Mouse (Mus musculus) heart, adult 18-20 months (tissue): Measurements from ENCODE around the gene Ube2e3. TPM values are rescaled to one million over a fixed set of nuclear protein-coding genes. Genes with fewer than 3 reads are reported as not detected.
A peak's percentile ranks its signal among the peaks of the same experiment; 100 is the strongest.

Source experiments
- DNase-seq, 2 experiments: peaks; one replicate each; pipeline ENCODE4 v3.0.0; 2021 to 2022; ENCODE audit warnings: mixed read lengths in 1 of 2
- long read RNA-seq, 2 experiments: library from polyadenylated mRNA; stranded (forward); transcript quantifications; one replicate each; pipeline ENCODE4 v2.0.0; 2021
- total RNA-seq, 2 experiments: library from RNA; stranded (reverse); gene quantifications; 2 replicates each; pipeline ENCODE4 v1.2.3; 2021

Gene Ube2e3
- total RNA-seq, result 10 to 100 TPM; 43.0 to 50.2 TPM
- long read RNA-seq, experiment 1, transcript Ube2e3-201 (6 exons, 2,249 nt), result major isoform, 44 of 51 reads
- long read RNA-seq, experiment 1, partial matches to known transcripts, result 3 of 51 reads
- long read RNA-seq, experiment 1, other reads (novel, unspliced or antisense), result 4 of 51 reads
- long read RNA-seq, experiment 2, transcript Ube2e3-201 (6 exons, 2,249 nt), result major isoform, 25 of 27 reads
- long read RNA-seq, experiment 2, partial matches to known transcripts, result 0 of 27 reads
- long read RNA-seq, experiment 2, other reads (novel, unspliced or antisense), result 2 of 27 reads

DNA sequence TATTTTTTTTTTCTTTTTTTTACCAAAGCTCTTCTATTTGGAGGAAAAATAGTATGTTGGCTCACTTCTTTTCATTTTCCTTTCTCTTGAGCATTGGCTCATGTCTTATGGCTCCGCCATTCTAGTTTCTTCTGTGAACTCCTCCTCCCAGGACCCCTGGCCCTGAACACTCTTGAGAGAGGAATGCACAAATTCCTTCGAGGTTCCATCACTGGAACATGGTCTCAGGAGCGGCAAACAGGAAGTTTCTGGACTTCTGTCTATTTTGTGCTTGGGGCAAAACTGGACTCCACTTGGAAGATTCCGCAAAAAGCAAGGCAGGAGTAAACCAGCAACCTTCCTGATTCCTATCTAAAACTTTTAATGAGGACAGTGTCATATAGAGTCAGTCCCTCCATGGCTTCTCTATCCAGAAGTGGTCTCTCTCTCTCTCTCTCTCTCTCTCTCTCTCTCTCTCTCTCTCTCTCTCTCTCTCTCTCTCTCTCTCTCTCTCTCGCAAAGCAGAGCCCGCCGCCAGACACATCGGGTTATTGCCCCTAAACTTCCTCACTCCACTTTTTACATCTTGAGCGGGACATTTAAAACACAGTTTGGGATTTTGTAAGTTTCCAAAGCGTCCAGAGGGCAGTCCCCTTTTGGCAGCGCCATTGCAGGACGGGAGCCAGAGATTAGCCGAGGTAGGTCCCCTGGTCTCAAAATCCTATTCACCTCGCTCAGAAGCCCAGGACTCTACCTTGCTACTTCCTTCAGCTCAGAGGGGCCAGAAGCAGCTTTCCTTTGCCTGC, at the start of gene Ube2e3:
Ube2e3 (plus strand) TSS at position 399 of the 785 bp plus-strand sequence.
- DNase-seq, result peak; percentile 22 to 31

GRCm38 (mm10) chr2:78829887-78830286, 38.0 kb upstream of the Ube2e3 start:
- DNase-seq, result no peak

DNA sequence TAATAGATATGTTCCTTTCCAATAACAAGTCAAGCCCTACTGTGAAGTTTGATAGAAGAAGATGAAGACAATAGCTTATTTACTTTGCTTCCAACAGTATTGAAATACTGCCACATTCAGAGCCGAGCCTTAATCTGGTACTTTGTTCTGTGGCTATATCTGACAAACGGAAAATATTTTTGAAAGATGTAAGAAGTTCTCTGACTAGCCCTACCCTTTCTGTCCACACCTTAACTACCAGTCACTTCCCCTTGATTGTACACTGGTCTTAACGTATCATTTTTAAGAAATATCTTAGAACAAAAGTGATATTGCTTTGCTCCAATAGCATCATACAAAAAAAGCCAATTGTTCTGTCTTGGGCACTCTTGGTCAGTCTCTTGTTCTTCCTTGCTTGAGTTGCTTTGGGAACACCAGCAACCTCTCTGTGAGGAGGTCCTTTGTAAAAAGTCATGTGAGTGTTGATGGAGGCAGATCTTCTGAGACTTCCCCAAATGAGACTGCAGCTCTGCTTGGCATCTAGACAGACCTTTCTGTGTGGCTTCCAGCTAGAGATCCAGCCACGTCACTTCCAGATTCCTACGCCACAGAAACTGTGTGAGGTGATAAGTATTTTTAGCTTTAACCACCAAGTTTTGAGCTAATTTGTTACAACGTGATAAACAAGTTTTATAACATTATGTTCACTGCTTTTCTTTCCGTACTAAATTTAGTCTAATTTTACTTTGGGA, 26.3 kb upstream of the Ube2e3 start:
- DNase-seq, result no peak

DNA sequence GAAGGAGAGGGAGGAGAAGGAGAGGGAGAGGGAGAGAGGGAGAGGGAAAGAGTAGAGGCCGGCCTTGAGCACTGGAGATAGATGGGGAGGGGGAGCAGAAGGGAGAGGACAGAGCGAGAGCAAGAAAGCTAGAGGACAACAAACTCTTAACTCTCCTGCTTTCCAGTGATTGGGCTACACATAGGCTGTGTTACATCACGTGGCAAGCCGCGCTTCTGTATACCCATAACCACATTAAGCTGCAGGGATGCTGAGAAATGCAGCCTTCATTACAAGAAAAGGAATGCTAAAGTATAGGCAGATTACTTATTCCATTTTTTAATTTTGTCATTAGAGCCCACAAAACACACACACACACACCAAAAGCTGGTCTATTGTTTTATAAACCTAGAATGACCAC, 23.6 kb upstream of the Ube2e3 start:
- no peak for DNase-seq

DNA sequence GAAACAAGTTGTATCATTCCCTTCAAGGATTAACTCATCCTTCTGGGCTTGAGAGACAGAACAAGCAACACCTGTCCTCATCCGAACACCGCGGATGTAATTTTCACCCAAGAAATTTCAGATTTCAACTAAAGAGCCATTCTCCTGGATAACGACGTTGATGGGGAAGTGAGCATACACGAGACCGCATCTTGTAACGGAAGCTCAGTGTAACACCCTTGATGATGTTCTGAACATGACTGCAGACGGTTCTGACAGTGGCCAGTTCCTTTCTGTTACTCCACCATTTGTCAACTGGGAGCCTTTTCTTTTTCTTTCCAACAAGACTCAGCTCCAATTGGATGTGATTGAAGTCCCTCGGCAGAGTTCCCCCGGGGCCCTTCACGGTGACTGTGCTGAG, 22.6 kb upstream of the Ube2e3 start:
- no peak for DNase-seq

- no peak for DNase-seq
Measured at GRCm38 (mm10) chr2:78845717-78846116, 22.2 kb upstream of the Ube2e3 start.

DNA sequence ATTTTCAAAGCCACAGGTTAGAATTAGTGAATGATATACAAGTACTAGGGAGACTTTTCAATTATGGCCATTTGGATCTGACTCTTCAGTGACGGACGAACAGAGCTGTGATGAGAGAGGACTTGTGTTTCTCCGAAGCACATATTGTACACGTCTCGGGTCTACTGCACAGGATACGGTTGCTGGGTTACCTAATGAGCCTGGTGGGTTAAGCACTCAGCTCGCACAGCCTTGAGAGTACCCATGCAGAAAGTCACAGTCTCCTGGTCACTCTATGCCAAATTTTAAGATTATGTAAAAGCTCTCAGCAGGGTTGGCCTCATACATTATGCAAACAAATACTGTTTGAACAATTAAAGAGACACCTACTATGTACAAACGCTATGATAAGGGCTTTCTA, 13.6 kb upstream of the Ube2e3 start:
- DNase-seq, result no peak

GRCm38 (mm10) chr2:78858628-78859027, 9.3 kb upstream of the Ube2e3 start:
- no peak for DNase-seq

DNA sequence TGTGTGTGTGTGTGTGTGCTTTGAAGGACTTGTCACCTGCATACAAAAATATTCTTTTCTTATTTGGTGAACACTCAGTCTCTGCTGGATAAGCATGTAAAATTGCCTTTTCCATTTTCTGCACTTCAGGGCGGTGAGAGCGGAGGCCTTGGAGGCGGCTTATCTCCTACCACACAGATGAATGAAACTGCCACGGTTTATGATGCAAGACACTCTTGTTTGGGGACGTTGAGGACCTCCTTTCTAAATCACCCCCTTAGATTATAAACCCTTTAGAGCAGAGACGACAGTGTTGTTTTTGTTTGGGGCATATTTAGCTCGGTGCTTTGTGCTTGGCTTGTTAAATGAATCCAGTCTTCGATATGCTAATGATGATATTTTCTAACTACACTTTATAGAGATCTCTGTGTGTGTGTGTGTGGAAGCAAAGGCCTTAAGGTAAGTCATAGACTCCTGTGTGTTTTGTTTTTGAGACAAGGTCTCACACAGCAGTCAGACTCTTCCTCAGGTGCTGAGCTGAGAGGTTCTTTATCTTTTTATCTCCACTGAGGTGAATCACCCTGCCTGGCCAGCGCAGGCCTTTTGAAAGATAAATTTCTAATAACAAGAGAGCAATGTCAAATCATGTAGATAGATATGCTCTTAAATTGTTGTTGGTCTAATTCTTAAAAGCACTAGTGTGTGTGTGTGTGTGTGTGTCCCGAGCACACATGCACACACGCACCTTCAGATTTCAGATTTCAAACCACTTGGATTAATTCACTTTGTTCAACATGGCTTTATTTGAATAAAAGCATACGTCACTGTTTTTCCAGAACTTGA, 8.4 kb upstream of the Ube2e3 start:
- DNase-seq, result no peak

DNA sequence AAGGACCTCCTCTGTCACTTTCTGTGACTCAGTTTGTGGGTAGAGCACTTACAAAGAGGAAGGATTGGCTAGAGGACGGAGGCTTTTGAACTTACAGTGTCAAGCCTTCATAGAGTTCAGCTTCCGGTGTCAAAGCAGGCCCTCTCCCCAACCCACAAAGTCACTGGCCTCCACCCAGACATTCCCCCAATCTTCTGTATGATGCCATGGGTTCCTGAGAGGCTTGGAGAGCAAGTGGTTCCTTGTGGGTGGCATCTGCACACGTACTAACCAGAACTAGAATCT, 7.9 kb upstream of the Ube2e3 start:
- DNase-seq, result no peak

GRCm38 (mm10) chr2:78864116-78864515, 3.8 kb upstream of the Ube2e3 start:
- no peak for DNase-seq

- DNase-seq, result no peak
Measured at GRCm38 (mm10) chr2:78864866-78865265, 3.1 kb upstream of the Ube2e3 start.

DNA sequence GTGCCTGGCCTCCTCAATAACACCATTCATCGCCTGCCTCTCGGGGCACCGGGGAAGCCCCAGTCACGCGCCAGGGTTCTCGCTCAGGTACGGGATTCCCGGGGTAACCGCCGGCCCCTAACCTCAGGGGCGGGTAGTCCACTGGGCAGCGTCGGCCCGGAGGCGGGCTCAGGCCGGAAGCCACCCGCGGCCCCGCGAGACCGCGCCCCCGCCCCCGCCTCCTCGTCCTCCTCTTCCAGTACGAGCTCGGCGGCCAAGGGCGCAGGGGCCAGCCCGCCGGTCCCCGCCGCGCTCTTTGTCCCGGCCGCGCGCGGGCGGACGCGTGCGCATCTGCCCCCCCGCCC, 559 bp downstream of the Ube2e3 start:
- DNase-seq, result peak; percentile 80 to 83

DNA sequence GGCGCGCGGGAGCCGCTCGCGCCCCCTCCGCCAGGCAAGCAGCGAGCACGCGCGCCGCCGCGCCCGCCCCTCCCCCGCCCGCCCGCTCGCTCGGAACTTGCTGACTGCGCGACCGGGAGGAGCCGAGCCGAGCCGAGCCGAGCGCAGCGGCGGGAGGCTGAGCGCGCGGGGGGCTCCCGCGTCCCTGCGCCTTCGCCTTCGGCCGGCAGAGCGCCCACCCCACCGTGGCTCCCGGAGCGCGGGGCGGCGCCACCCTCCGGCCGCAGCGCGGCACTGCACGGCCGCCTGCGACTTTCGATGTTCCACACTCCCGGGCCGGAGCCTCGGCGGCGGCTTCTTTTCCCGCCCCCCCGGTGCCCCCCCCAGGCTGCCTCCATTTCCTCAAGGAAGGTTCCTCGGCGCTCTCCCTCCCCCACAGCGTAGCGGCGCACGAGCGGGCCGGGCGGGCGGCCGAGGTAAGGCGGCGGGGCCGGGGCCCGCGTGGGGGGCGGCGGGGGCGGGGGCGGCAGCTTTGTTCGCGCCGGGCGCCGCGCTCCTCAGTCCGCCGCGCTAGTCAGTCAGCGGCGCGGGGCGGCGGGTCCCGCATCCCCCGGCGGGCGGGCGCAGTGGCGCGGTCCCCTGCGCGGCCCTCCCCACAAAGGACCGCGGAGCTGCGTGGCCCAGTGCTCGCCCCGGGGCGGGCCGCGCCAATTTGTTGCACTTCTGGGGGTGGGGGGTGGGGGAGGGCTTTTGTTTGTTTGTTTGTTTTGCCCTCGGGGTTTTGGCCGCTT, 1.2 kb downstream of the Ube2e3 start:
- peak; percentile 80 to 81 for DNase-seq

GRCm38 (mm10) chr2:78869721-78870442, 2.0 kb downstream of the Ube2e3 start:
- DNase-seq, result peak; percentile 12 to 67

- DNase-seq, result peak in 1 of 2 experiments; percentile 55
Measured at GRCm38 (mm10) chr2:78870443-78871025, 2.6 kb downstream of the Ube2e3 start.

- DNase-seq, result peak; percentile 37 to 45
Measured at GRCm38 (mm10) chr2:78871971-78872860, 4.3 kb downstream of the Ube2e3 start.

DNA sequence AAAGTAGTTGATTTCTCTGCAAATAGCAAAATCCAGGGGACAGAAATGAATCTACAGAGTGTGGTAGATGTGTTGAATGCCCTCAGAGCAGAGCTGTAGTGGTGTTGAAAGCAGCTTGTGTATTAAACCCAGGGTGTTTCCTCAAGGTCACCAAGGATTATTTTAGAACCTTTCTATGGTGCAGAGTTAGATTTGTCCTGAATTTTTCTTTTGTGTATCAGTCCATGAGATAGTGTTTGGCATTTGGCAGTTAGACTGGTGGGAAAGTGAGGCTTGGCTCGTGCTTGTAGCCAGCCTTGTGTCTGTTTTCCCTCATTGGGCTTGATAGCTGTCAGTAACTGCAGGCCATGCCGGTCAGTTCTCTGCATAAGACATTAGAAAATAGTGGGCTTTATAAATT, 6.0 kb downstream of the Ube2e3 start:
- DNase-seq, result peak; percentile 44 to 56

DNA sequence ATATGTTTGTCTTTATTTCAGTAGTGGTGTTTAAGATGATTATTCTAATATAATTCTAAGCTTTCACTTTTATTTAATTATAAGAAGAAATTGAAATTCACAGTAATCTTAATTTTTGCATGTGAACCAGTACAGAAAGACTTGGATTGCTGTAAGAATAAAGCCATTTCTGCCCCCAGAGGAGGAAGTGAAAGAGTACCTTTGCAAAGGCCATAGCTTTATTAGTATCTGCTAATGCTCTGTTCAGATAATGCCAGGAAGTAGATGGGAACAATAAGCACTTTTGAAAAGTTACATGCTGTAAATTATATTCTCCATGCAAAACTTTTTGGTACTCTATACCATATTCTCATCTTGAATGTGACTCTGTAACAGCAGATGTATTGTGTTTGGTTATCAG, 8.1 kb downstream of the Ube2e3 start:
- DNase-seq, result no peak
